Mouse (Mus musculus) heart, adult 18-20 months (tissue): ENCODE results near the gene Meis1. TPM values are rescaled to one million over a fixed set of nuclear protein-coding genes. Genes with fewer than 3 reads are reported as not detected.
A peak's percentile ranks its signal among the peaks of the same experiment; 100 is the strongest.

Experiments
- DNase-seq, 2 experiments: peaks; one replicate each; pipeline ENCODE4 v3.0.0; 2021 to 2022; ENCODE audit warnings: mixed read lengths in 1 of 2
- total RNA-seq, 2 experiments: library from RNA; stranded (reverse); gene quantifications; 2 replicates each; pipeline ENCODE4 v1.2.3; 2021

Gene Meis1
- total RNA-seq, 2 experiments from 2014 or later = 25.0 to 25.2 TPM

DNA sequence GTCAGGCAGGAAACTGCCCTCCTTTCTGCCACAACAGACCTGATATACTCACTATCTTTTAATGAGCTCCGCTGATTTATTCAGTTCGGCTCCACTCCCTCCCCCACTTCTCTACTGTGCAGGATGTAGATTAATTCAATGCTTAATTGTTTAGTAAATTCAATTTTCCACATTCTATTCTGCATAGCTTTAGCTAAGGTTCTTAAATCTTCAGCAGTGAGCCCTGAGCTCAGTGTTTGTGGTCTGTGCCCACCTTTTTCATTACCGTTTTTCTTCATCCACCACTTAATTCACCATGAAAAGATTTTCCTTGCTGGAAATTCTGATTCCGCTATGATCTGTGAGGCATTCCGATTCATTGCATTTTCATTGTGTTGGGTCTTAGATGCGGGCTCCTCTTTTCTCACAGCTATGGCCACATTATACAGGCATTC, 28.5 kb downstream of the Meis1 start:
- DNase-seq = no peak

DNA sequence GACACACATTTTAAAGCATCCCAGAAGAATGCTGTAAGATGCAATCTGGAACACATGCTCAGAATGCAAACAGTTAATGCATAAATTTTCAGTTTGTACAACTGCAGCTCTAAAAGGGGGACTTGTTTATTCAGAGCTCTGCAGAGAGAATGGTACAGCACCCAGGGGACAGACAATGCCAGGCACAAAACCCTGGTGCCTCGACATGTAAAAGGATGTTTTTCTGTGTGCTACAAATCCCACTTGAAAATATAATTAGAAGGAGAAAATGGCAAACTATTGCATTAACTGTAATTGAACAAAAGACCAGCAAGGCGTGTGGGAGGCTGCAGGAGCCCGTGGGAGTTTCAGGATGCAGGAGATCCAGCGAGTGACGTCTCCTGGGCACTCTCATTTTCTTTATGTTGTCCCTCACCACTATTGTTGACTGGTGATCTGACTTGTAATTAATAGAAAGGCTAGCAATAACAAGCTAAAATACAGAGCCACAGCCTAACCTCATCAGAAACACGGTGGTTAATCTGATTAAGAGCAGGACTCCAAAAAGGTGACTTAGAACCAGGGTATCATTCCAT, 29.0 kb downstream of the Meis1 start:
- DNase-seq = no peak

DNA sequence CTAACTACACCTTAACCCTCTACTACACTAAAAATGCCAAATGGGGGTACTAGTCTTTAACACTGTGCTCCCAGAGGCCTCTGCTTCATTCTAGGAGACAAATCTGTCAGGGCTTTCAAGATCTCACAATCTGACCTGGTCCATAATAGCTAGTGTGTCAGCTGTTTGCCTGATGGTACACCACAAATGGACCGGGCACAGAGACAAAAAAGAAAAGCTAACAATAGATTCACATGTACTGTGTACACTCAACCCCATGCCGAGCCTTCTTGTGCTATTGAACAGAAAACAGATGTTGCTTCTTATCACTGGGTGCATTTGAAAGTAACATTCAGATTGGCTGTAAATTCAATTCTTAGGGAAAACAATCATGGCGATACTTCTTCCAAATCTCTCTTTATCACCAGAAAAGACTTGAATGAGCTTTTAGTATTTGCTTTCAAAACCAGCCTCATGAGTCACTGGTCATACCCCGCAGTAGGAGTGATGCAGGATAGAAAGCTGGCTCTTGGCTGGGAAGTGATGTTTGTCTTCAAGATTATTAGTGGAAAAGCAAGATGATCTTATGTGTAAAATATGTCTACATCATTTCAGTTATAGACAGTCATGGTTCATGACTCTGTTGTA, 30.0 kb downstream of the Meis1 start:
- peak; percentile 60 to 65 for DNase-seq

DNA sequence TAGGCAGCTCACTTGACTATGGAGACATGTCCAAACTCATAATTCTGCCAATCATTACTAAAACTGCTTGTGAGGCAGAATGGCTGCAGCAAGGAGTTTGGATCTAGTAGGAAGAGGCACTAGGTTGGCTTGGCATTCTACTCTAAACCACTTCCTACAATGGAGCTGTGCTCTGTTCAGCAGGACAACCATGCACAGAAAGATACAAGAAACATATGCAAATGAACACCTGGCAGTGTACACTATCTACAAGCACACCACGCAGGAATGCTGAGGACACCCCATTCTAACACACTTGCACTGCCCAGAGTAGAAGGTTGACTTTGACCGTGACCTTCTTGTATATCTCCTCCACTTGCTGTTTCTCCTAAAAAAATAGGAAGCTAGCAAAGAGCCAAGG, 35.0 kb downstream of the Meis1 start:
- DNase-seq = no peak

DNA sequence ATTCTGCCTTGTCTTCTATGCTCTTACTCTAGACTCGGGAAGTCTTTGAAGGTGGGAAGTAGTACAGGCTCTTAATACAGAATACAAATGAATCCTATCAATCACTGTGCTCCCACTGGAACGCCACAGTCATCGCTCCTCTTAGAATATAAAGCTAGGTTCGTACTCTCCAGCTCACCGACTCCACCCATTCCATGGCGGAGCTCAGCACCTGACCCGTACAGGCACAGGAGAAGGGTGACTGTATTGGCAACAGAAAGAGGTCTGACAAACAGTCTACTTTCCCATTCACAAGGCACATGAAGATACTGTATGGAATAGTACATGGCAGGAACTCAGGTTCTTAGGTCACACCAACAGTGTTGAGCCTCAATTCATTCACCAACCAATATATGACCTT, 35.5 kb downstream of the Meis1 start:
- no peak for DNase-seq

DNA sequence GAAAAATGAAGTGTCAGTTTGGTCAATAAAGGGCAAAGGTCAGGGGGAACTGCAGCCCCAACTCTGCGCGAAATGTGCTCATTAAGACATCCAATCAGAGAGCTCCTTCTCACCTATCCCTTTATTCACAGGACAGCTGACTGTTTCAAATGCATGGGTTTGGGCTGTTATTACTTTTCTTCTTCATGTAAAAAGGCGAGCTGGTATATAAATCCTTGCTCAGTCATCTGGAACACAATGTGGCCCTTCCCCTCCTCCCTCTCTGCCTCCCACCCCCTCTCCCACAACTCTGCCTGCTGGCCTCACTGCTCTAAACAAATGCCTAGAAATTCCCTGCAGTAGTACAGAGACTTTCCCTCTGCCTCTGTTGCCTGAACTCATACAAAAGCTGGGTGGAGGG, 36.5 kb downstream of the Meis1 start:
- no peak for DNase-seq

DNA sequence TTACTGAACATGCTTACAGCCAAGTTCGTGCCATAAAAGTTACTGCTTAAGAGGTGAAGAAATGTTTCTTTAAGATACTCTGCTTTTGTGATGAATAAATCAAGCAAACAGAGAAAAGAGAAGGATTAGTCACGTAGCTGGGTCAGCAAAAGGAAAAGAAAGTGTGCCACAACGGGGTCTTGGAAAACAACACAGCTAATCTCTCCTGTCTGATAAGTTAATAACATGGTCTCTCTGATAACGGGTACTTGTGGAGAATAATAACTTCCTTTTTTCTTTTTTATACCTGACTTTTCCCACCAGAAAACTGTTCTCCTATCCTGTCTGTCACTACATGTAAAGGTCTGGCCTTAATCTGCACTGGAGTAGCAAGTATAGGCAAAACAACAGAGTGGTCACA, 37.4 kb downstream of the Meis1 start:
- no peak for DNase-seq

DNA sequence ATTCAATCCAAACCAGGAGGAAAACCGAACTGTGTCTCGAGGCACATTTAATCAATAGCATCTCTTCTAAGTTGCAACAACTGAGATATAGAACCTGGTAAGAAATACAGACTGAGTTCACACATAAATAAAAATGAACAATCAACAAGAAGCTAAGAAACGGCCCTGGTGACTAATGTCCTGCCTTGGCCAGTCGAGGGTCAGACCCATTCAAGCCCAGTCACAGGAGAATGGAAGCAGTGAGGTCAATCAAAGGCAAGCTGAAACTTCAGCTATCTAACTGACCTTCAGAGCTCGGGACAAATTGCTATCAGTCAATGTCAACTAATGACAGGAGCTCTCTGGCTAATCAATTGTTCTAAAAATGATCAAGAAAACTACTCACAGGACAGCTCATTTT, 38.2 kb downstream of the Meis1 start:
- DNase-seq = no peak

DNA sequence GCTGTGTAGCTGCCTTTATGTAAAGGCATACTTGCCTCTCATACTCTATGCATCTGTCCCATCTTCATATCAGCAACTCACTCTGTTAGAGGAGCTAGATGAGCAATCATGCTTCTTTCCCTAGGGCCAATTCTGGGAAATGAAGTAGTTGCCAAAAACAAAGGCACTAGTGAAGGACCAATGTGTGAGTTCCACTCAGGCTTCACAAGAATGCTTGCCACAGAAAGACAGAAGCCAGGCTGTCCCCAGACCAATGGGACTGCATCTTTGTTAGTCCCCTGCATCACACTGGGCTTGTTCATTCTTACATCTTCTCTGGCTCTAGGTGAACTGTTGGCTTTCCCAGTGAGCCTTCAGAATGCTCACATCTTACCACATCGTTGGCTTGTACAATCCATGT, 43.7 kb downstream of the Meis1 start:
- DNase-seq = no peak

DNA sequence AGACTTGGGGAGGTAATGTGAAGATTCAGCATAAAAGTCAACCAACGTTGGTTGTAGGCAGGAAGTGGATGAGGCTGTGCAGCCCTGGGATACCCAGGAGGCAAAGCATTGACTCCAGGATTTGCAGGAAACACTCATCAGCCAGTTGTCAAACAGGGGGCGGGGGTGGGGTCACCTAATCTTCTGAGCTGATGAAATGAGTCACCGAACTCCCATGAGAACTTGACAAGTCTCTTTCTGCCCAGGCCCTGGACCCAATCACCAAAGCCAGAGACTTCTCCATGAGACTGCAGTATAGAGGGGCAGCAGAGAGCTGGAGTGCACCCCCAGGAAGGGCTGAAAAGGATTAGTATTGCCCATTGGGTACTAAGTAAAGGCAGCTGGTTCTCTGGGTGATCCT, 45.0 kb downstream of the Meis1 start:
- no peak for DNase-seq

DNA sequence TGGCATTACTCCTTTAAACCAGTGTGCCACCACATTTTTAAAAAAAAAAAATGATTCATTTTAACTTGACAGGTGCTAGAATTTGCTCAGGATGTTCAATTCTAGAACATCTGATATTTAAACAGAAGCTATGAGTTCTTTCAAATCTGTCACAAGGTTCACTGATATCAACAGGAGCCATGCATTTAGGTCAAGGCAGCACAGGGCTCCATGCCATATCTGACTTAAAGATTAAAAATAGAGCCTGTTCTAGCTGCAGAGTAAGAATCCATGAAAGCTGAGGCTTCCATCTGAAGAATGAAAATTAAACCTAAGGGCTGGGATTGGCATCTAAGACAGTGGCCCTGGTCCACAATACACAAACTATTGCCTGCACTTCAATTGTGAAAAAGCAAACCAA, 45.8 kb downstream of the Meis1 start:
- no peak for DNase-seq

DNA sequence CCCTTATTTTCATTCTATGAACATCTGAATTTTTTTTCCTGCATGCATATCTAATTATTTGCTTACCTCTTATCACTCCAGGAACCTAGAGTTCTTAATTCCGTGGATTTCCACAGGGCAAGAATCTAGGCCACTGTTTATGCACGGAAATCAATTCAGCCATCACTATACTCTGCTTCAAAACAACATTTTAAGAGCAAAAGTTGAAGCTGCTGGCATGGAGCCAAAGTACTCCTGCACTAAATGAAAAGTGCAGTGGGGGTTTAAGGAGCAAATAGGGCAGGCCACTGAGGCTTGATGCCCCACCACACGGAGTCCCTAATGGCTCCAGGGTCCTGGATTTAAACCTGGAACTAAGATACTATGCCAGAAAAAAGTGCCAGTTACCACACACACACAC, 47.2 kb downstream of the Meis1 start:
- DNase-seq = no peak

DNA sequence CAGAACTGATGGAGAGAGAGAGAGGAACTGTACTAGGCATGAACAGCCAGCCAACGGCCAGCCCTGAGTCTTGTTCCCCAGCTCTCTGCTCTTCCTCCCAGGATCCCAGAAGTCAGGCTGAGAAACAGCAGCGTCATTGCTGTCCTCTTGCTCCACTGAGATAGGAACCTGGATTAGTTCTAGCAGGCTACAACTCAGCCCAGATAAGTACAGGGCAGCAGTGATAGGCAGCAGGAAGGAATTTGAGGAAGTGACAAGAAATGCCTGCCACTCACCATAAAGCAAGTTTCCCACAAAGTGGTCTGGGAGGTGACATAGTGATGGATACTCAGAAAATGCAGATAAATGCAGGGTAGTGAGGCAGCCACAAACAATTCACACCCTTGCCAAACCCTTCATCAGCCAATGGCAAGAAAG, 48.9 kb downstream of the Meis1 start:
- no peak for DNase-seq

DNA sequence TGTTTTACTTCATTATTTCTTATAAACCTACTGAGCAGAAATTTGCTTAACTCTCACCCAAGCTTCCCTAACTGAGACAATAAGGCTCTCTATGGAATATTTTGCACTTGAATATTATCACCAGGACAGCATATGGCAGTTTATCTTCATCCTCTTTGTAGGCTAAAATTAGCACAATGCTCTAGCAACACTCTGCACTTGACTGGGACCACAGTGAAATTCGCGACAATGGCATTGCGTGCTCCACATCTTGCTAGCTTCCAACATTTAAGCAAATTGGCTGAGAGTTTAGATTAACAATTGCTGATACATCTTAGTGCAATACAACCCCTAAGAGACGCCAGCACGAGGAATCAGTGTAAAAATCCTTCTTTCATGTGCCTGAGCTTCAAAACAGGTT, 54.4 kb downstream of the Meis1 start:
- DNase-seq = peak in 1 of 2 experiments; percentile 20

DNA sequence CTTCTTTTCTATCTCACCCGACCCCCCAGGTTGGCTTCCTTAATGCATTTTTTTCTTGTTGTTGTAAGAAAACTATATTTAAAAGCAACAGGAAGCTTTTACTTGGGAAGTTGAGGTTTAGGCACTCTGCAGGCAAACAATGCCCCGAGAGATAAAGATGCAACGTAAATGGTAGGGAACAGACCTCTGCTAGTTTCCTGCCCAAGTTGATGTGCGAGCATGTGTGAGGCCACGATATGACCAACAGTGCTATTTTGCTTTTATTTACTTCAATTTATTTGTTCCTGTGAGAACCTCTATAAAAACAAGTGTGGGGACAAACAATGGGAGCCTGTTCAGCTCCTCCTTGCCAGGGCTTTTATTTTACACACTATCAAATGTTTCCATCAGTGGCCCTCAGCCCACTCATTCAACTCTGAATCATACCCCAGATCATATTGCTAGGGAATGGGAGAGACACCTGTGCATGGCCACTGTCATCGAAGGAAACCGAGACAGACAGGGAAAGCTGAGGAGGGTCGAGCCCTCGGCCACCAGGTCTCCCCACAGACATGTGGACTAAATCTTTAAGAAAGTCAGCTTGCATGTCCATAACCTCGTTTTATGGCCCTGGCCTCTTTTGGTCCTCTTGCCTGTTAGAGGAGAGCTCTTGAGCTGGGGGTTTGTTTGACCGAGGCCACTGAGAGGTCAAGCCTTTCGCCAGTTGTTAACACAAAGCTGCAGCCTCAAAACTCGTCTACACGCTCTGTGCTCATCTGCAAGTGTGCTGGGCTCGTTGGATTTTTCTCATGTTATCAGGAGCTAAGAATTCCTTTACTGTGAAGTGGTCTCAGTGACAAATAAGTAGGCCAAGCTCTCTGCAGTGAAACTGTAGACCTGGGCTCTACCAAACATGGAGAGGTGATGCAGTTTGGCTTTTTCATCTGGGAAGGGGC, 55.3 kb downstream of the Meis1 start:
- no peak for DNase-seq

DNA sequence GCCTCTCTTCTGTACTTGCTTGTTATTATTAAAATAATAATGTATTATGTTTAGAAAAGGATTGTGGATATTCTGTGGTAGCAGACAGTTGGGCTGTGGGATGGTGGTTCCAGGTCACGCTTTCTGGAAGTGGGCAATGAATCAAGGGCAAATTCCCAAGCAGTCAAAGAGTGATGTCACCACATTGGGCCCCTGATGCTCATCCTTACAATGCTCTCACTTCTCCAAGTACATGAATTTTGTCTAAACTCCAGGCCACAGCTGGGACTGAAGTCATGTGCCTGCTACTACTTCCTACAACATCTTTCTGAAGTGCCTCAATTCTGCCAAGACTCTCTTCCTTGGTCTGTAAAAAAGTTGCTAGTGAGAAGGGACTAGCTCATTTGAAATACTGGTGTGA, 59.3 kb downstream of the Meis1 start:
- no peak for DNase-seq

DNA sequence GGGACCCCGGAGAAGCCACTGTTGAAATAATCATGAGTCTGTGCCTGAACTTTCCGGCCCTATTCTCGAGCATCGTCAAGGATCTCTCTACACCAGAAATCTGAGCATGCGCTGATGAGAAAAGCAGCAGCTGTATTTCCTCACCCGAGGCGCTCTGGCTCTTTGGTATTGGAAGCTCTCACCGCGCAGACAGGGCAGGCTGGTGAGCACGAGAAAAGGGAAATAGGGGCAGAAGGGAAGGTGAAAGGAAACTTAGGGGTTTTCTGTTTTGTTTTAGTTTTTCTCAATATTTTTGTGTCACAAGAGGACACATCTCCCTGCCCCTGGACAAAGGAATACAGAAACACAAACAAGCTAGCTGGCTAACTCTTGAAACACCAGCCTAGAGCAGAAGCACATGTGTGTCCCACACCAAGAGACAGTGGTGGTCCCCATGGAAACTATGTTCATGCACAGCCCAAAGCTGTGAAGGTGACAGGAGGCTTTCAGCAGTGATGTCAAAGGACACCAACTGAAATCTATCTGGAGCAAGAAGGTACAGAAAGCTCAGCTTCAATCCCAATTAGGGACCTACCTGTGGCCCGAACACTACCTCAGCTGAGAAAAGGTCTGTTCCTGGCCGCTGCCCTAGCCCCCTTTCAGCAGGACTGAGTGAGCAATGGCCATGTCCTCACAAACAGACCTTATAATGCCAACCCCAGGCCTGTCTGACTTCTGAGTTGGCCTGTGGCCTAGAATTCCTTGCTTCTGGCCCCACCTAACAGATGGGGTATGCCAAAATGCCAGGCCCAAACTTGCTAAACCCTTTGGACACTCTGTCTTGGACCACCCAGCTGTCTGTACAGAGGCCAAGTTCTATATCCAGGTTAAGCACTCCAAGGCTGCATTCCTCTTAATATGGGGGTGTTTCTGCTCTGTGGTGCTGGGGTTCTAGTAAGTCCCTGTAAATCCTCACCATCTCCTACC, 60.7 kb downstream of the Meis1 start:
- DNase-seq = peak; percentile 85 to 86

DNA sequence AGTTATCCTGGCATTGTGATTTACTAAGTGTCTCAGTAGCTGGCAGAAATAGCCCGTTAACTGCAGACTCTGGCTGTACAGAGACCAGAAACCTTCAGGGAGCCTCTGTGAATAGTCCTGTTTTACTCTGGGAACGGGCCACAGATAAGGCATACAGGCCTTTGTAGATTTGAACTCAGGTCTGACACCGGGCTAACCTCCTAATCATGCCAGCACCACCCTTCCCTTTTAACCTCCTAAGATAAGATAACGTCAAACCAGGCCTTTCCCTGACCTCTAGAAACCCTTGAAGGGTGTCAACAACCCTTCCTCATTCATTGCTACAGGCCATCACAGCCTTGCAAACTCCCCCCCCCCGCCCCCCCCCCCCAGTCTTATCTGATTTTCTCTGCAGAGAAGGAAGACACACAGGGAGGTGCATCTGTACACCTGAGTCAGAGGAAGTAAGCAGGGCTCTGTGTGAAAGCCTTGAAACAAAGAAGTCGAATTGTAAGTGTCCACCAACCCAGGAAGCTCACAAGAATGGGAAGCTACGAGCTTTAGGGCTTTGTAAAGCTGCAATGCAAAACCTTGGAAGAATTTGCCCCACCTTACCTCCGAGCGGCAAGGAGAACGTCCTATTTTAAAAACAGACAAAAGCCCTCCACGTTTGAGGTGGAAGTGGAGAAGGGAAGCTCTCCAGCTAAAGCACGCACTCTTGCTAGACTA, 61.5 kb downstream of the Meis1 start:
- peak; percentile 39 for DNase-seq

DNA sequence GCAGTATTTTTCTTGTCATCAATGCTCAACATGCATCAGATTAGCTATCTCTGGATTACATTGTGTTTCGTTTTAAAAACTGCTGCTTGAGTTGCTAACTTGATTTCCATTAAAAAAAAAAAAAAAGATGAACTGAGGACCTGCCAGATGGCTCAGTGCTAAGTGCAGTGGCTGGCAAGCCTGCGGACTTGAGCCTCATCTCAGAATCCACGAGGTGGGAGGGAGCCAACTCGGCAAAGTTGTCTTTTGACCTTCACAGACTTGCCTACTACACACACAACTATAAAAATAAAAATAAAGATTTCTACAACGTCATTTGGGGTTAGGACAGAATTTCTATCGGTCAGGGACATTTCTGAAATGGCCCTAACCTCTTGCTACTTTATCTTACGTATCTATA, 62.8 kb downstream of the Meis1 start:
- DNase-seq = peak; percentile 58 to 65

DNA sequence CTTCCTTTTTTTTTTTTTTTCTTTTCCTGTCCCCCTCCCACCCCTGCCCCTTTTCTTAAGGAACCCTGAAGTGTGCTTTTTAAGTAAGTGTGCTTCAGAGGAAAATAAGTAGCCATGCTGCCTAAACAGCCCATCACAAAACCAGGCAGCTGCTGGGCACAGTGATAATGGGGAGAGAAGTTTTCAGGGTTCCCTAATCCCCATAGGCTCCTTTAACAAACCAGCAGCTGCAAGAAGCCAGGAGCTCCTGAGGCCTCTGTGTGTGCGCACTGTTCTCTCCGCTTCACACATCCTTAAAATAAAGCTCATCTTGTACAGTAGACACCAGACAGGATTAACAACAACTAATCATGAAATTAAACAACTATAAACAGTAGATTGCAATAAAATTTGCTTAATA, 63.9 kb downstream of the Meis1 start:
- no peak for DNase-seq

DNA sequence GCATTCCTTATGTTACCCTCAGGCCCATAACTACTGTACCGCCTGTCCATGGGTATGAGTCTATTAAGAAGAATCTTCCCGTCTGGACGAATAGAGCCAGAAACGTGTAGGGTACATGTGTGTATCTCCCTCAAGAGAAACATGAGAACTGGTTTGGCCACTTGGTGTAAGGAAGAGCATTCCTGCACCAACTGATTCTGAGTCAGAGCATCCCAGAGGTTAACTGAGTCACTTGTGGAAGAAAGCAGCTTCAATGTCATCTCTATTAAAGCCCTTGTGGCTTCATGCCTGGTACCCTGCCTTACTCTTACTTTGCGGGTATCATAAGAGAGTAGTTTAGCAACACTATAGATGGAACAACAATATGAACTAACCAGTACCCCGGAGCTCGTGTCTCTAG, 64.9 kb downstream of the Meis1 start:
- no peak for DNase-seq
